Mouse (Mus musculus) adrenal gland, postnatal 36 days (tissue): ENCODE measurements around the gene Gp6. TPM values are rescaled to one million over a fixed set of nuclear protein-coding genes. Genes with fewer than 3 reads are reported as not detected.
"Not testable (repeated sequence)": the region's sequence is repeated elsewhere in the genome, so short reads cannot be mapped to it uniquely, and the experiment has no call there.

Source experiments
- DNase-seq, 2 experiments: peaks; one replicate each; pipeline ENCODE4 v3.0.0; 2021; ENCODE audit warnings: mixed read lengths in 1 of 2
- long read RNA-seq, 2 experiments: library from polyadenylated mRNA; stranded (forward); transcript quantifications; one replicate each; pipeline ENCODE4 v2.0.0; 2021; ENCODE audit warnings: borderline sequencing depth in 2 of 2
- microRNA-seq: library from miRNA; unstranded; fragments of <30 nt; microRNA quantifications from one replicate; pipeline ENCODE4 v1.2.0, GENCODE M21; 2021
- total RNA-seq, 2 experiments: library from RNA; stranded (reverse); gene quantifications; 2 replicates each; pipeline ENCODE4 v1.2.3; 2021

Gp6 gene
- total RNA-seq: under 1 TPM in 1 of 2 experiments, not detected in 1; 0.20 TPM
- long read RNA-seq, experiment 1: 0 reads
- long read RNA-seq, experiment 2: 0 reads

- DNase-seq: no peak
Measured at GRCm38 (mm10) chr7:4397730-4398129, at the start of gene Gp6. Gp6 (minus strand) TSS chr7:4397744.

GRCm38 (mm10) chr7:4447138-4447537 lies 49.6 kb upstream of the Gp6 start:
- DNase-seq: no peak

GRCm38 (mm10) chr7:4445216-4445791 lies 47.8 kb upstream of the Gp6 start, which contains the start of gene Rdh13:
Rdh13 (minus strand) TSS chr7:4445649.
- DNase-seq: peak; percentile 90 to 92

GRCm38 (mm10) chr7:4440549-4440948 lies 43.0 kb upstream of the Gp6 start:
- DNase-seq: no peak

GRCm38 (mm10) chr7:4437721-4438120 lies 40.2 kb upstream of the Gp6 start:
- no peak for DNase-seq

- DNase-seq: no peak
Measured at GRCm38 (mm10) chr7:4432026-4432425, 34.5 kb upstream of the Gp6 start.

GRCm38 (mm10) chr7:4431548-4431947 lies 34.0 kb upstream of the Gp6 start:
- DNase-seq: peak; percentile 77 to 80

- DNase-seq: no peak
Measured at GRCm38 (mm10) chr7:4430246-4430844, 32.8 kb upstream of the Gp6 start.

GRCm38 (mm10) chr7:4427161-4427912 lies 29.8 kb upstream of the Gp6 start:
- peak; percentile 80 to 84 for DNase-seq

GRCm38 (mm10) chr7:4420230-4420629 lies 22.7 kb upstream of the Gp6 start:
- no peak for DNase-seq

GRCm38 (mm10) chr7:4419681-4420080 lies 22.1 kb upstream of the Gp6 start:
- DNase-seq: no peak

GRCm38 (mm10) chr7:4412406-4412805 lies 14.9 kb upstream of the Gp6 start:
- DNase-seq: not testable (repeated sequence)

- no peak for DNase-seq
Measured at GRCm38 (mm10) chr7:4373521-4373920, 24.0 kb downstream of the Gp6 start.

GRCm38 (mm10) chr7:4337509-4337908 lies 60.0 kb downstream of the Gp6 start, which contains the start of gene Ncr1:
Ncr1 (plus strand) TSS chr7:4337724.
- DNase-seq: no peak

GRCm38 (mm10) chr7:4323301-4323700 lies 74.2 kb downstream of the Gp6 start:
- no peak for DNase-seq

Small RNAs within 50 kb of the gene (microRNA-seq; reads per million reads assigned to microRNA genes)
- gene Gm24605: not detected
- not detected for gene Gm24752
- gene Gm25349: not detected

Other genes starting within 250 kb of the Gp6 start
- gene Leng9, start 247.4 kb downstream of the Gp6 start, total RNA-seq: 10 to 100 TPM; 11.4 to 17.6 TPM
- gene Cdc42ep5, start 232.9 kb downstream of the Gp6 start, total RNA-seq: 10 to 100 TPM; 35.5 to 48.5 TPM
- gene Lilra5, start 160.0 kb downstream of the Gp6 start, total RNA-seq: 1 to 10 TPM; 1.9 to 2.5 TPM
- gene Ncr1, start 60.0 kb downstream of the Gp6 start, total RNA-seq: not detected
- gene Rdh13, start 47.9 kb upstream of the Gp6 start, total RNA-seq: 10 to 100 TPM; 18.3 to 24.1 TPM
- gene Eps8l1, start 62.9 kb upstream of the Gp6 start, total RNA-seq: 1 to 10 TPM; 2.6 to 9.6 TPM
- gene Ppp1r12c, start 103.9 kb upstream of the Gp6 start, total RNA-seq: 100 to 1,000 TPM in 1 of 2 experiments, 10 to 100 TPM in 1; 74.6 to 112 TPM
- 1 to 10 TPM; 1.0 to 1.8 TPM for gene Tnnt1, start 118.6 kb upstream of the Gp6 start, total RNA-seq
- under 1 TPM; 0.56 to 0.76 TPM for gene Tnni3, start 126.5 kb upstream of the Gp6 start, total RNA-seq
- 1 to 10 TPM in 1 of 2 experiments, under 1 TPM in 1; 0.70 to 1.2 TPM for gene Dnaaf3, start 134.7 kb upstream of the Gp6 start, total RNA-seq
- gene Syt5, start 149.8 kb upstream of the Gp6 start, total RNA-seq: 1 to 10 TPM; 6.4 to 9.5 TPM
- not detected for gene Ptprh, start 206.3 kb upstream of the Gp6 start, total RNA-seq
- 1 to 10 TPM; 5.9 to 8.2 TPM for gene Tmem86b, start 233.7 kb upstream of the Gp6 start, total RNA-seq